Mouse (Mus musculus): Measurements from ENCODE around the gene Zfp583.
"Not testable (repeated sequence)": the region's sequence is repeated elsewhere in the genome, so short reads cannot be mapped to it uniquely, and the experiment has no call there.

DNA sequence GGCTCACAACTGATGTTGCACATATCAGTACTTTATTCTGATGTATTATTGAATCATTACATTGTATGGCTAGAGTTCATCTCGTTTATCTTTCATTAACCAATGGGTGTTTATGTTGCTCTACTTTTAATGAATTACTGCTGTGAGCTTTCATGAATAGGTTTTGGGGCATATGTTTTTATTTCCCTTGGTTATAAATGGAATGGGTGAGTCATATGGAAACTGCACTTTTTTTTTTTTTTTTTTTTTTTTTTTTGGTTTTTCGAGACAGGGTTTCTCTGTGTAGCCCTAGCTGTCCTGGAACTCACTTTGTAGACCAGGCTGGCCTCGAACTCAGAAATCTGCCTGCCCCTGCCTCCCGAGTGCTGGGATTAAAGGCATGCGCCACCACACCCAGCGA lies 40.0 kb downstream of the Zfp583 start:
- not testable (repeated sequence) for TF ChIP-seq CTCF (IDR thresholded peaks at IDR 0.05; ENCODE audit: borderline replicate concordance, insufficient read depth, low read depth, low read length); POLR2A (IDR thresholded peaks at IDR 0.05; ENCODE audit: borderline replicate concordance, insufficient read depth, low read length)
